ENCODE assay signal across 21 mouse cellular contexts in genomic region chr5:80199626-80200025, GRCm38 (mm10).
A peak's percentile ranks its signal among the peaks of the same experiment; 100 is the strongest.
DNase-seq lines count a peak whose midpoint lies in the region; ATAC-seq lines count a peak whose summit lies in the region.
"Had no signal": no experiment of that assay in that cellular context is flagged by ENCODE, and none has a peak within 500 bp of the region (broad histone marks: within the 10 kb centered on the region; RNA-seq: fewer than 3 reads in every experiment).

No protein-coding gene starts in this region.

- no peak for DNase-seq in frontal cortex, adult 2 months (ENCODE audit: extremely low spot score in 1 of 2, low spot score in 1 of 2)
- peak; percentile 29 for DNase-seq in brain, adult 2 months (ENCODE audit: low read depth, low spot score)
- peak; percentile 34 for DNase-seq in telencephalon, adult 2 months (ENCODE audit: low read depth, low spot score)
- no peak for DNase-seq in right cerebral cortex, postnatal 4 days
- DNase-seq in Muller cell, postnatal 12 days (ENCODE audit: inconsistent ontology term): no peak
- DNase-seq: adrenal gland, adult 2 months; adrenal gland, adult 8-10 months; adrenal gland, postnatal 10 days; adrenal gland, postnatal 14 days; adrenal gland, postnatal 25 days; adrenal gland, postnatal 36 days; B cell, adult 2 months; cerebellum, adult 11 months; cerebellum, adult 11-12 months; cerebellum, adult 18-20 months; cerebellum, adult 2 months; cerebellum, adult 8-10 months had no signal

- ATAC-seq in frontal cortex, adult (ENCODE audit: low TSS enrichment): peak; percentile 91
- ATAC-seq: activated CD4-positive, CD25-positive, alpha-beta regulatory T cell, adult 4 months; CD4-positive, CD25-positive, alpha-beta regulatory T cell, adult 4 months; Patski had no signal

Comparison
In these comparisons a context has a peak if more than half of its experiments do, and no peak if none do; other contexts are left out.
1. DNase-seq: peak in brain, adult 2 months (single experiment) and telencephalon, adult 2 months (single experiment); none in frontal cortex, adult 2 months (0 of 2), right cerebral cortex, postnatal 4 days (single experiment) and Muller cell, postnatal 12 days (single experiment).